Mouse (Mus musculus) CD8-positive naive resting alpha-beta T cell, adult 2 months (primary cell): Measurements from ENCODE around the gene Plekha7.
A peak's percentile ranks its signal among the peaks of the same experiment; 100 is the strongest.

ENCODE experiments used
- DNase-seq, 2 experiments: peaks; one replicate each; pipeline ENCODE4 v3.0.0; 2022; ENCODE audit warnings: low read depth in 2 of 2, low spot score in 2 of 2

Plekha7 gene

GRCm38 (mm10) chr7:116137149-116137548 is 171.0 kb downstream of the Plekha7 start:
- no peak for DNase-seq

- no peak for DNase-seq
These were observed 173.5 kb downstream of the Plekha7 start for GRCm38 (mm10) chr7:116134413-116135292.

GRCm38 (mm10) chr7:116132078-116132477 is 176.1 kb downstream of the Plekha7 start:
- peak; percentile 29 to 32 for DNase-seq

GRCm38 (mm10) chr7:116131390-116131789 is 176.8 kb downstream of the Plekha7 start:
- DNase-seq, result no peak

GRCm38 (mm10) chr7:116129374-116129773 is 178.8 kb downstream of the Plekha7 start:
- DNase-seq, result no peak

GRCm38 (mm10) chr7:116128286-116128685 is 179.9 kb downstream of the Plekha7 start:
- no peak for DNase-seq

GRCm38 (mm10) chr7:116127052-116127451 is 181.1 kb downstream of the Plekha7 start:
- no peak for DNase-seq

- no peak for DNase-seq
These were observed 182.5 kb downstream of the Plekha7 start for GRCm38 (mm10) chr7:116125671-116126070.

GRCm38 (mm10) chr7:116124057-116124456 is 184.1 kb downstream of the Plekha7 start:
- DNase-seq, result no peak

- DNase-seq, result no peak
These were observed 184.6 kb downstream of the Plekha7 start for GRCm38 (mm10) chr7:116123597-116123985.

GRCm38 (mm10) chr7:116122981-116123596 is 185.1 kb downstream of the Plekha7 start:
- DNase-seq, result no peak

GRCm38 (mm10) chr7:116121202-116121601 is 187.0 kb downstream of the Plekha7 start:
- DNase-seq, result no peak

GRCm38 (mm10) chr7:116120737-116121136 is 187.4 kb downstream of the Plekha7 start:
- DNase-seq, result no peak

- no peak for DNase-seq
These were observed 188.8 kb downstream of the Plekha7 start for GRCm38 (mm10) chr7:116119306-116119857.

GRCm38 (mm10) chr7:116115991-116116390 is 192.2 kb downstream of the Plekha7 start:
- no peak for DNase-seq

GRCm38 (mm10) chr7:116115216-116115930 is 192.8 kb downstream of the Plekha7 start:
- no peak for DNase-seq

- DNase-seq, result no peak
These were observed 196.6 kb downstream of the Plekha7 start for GRCm38 (mm10) chr7:116111546-116111945.

GRCm38 (mm10) chr7:116110661-116111060 is 197.5 kb downstream of the Plekha7 start:
- DNase-seq, result no peak

GRCm38 (mm10) chr7:116103091-116103490 is 205.1 kb downstream of the Plekha7 start:
- no peak for DNase-seq

GRCm38 (mm10) chr7:116099952-116100528 is 208.1 kb downstream of the Plekha7 start:
- no peak for DNase-seq

- no peak for DNase-seq
These were observed 214.7 kb downstream of the Plekha7 start for GRCm38 (mm10) chr7:116093466-116093850.
